Mouse (Mus musculus): ENCODE results near the gene Psmd9. TPM values are rescaled to one million over a fixed set of nuclear protein-coding genes. Genes with fewer than 3 reads are reported as not detected.

Psmd9 gene
- polyA plus RNA-seq, 1 experiment from 2014 or later, result 54.9 TPM

- no peaks in the 10 kb centered on the region for H3K27me3 ChIP-seq
- H3K4me3 ChIP-seq, result no peak overlapping the region
- ATAC-seq (replicated peaks; ENCODE audit: insufficient number of reproducible peaks, insufficient read depth, low FRiP score, low read depth), result no peak
- no peaks in the 10 kb centered on the region for H3K36me3 ChIP-seq
- WGBS, result 77% methylated on average over 6 of the region's 6 CpGs
- peaks cover 7% of the 10 kb centered on the region for H3K4me1 ChIP-seq (replicated peaks)
- no peak overlapping the region for H3K4me2 ChIP-seq
- H3K9me3 ChIP-seq (replicated peaks), result no peaks in the 10 kb centered on the region
- H3K27ac ChIP-seq, result no peak overlapping the region
- H3K9ac ChIP-seq, result no peak overlapping the region
These were observed 12.3 kb downstream of the Psmd9 start for GRCm38 (mm10) chr5:123181536-123181935.

GRCm38 (mm10) chr5:123182651-123183050 lies 13.4 kb downstream of the Psmd9 start, which contains the start of gene Hpd:
Gene Hpd (minus strand): TSS chr5:123182727.
- Histone ChIP-seq H3K4me1 (replicated peaks) (peaks cover 7% of the 10 kb centered on the region), H3K9ac (no peak within 1 kb of the TSS), H3K36me3 (no peaks in the 10 kb centered on the region), H3K4me2 (no peak within 1 kb of the TSS), H3K4me3 (no peak within 1 kb of the TSS), H3K9me3 (replicated peaks) (no peaks in the 10 kb centered on the region), H3K27ac (no peak within 1 kb of the TSS), H3K27me3 (no peaks in the 10 kb centered on the region)
- no peak for ATAC-seq (replicated peaks; ENCODE audit: insufficient number of reproducible peaks, insufficient read depth, low FRiP score, low read depth)
- 79% methylated on average over 10 of the region's 10 CpGs for WGBS

GRCm38 (mm10) chr5:123185966-123186365 lies 16.8 kb downstream of the Psmd9 start:
- no peak; the same call in 1 of the 2 replicates for ATAC-seq (replicated peaks; ENCODE audit: insufficient number of reproducible peaks, insufficient read depth, low FRiP score, low read depth)
- peaks cover 7% of the 10 kb centered on the region for H3K4me1 ChIP-seq (replicated peaks)
- H3K27me3 ChIP-seq, result no peaks in the 10 kb centered on the region
- WGBS, result 36% methylated on average over 6 of the region's 6 CpGs
- H3K27ac ChIP-seq, result no peak overlapping the region
- H3K9me3 ChIP-seq (replicated peaks), result no peaks in the 10 kb centered on the region
- no peak overlapping the region for H3K4me3 ChIP-seq
- no peaks in the 10 kb centered on the region for H3K36me3 ChIP-seq
- H3K9ac ChIP-seq, result no peak overlapping the region
- no peak overlapping the region for H3K4me2 ChIP-seq

GRCm38 (mm10) chr5:123187306-123187705 lies 18.1 kb downstream of the Psmd9 start:
- H3K27me3 ChIP-seq, result no peaks in the 10 kb centered on the region
- ATAC-seq (replicated peaks; ENCODE audit: insufficient number of reproducible peaks, insufficient read depth, low FRiP score, low read depth), result no peak
- H3K4me3 ChIP-seq, result no peak overlapping the region
- no peak overlapping the region for H3K4me2 ChIP-seq
- no peaks in the 10 kb centered on the region for H3K36me3 ChIP-seq
- 85% methylated on average over 3 of the region's 3 CpGs for WGBS
- H3K4me1 ChIP-seq (replicated peaks), result peaks cover 7% of the 10 kb centered on the region
- no peak overlapping the region for H3K27ac ChIP-seq
- no peaks in the 10 kb centered on the region for H3K9me3 ChIP-seq (replicated peaks)
- no peak overlapping the region for H3K9ac ChIP-seq

GRCm38 (mm10) chr5:123190912-123191311 lies 21.7 kb downstream of the Psmd9 start:
- Histone ChIP-seq H3K27ac (no peak overlapping the region), H3K9me3 (replicated peaks) (no peaks in the 10 kb centered on the region), H3K4me2 (no peak overlapping the region), H3K9ac (no peak overlapping the region), H3K36me3 (no peaks in the 10 kb centered on the region), H3K27me3 (no peaks in the 10 kb centered on the region), H3K4me1 (replicated peaks) (peaks cover 5% of the 10 kb centered on the region), H3K4me3 (no peak overlapping the region)
- ATAC-seq (replicated peaks; ENCODE audit: insufficient number of reproducible peaks, insufficient read depth, low FRiP score, low read depth), result no peak
- 69% methylated on average over 3 of the region's 3 CpGs for WGBS

GRCm38 (mm10) chr5:123191427-123191826 lies 22.2 kb downstream of the Psmd9 start:
- Histone ChIP-seq H3K4me1 (replicated peaks) (0 out of 2 replicates have a peak, but pooled peaks cover under 1% of the 10 kb centered on the region), H3K27me3 (no peaks in the 10 kb centered on the region), H3K27ac (no peak overlapping the region), H3K9ac (no peak overlapping the region), H3K4me2 (no peak overlapping the region), H3K4me3 (no peak overlapping the region), H3K36me3 (no peaks in the 10 kb centered on the region), H3K9me3 (replicated peaks) (no peaks in the 10 kb centered on the region)
- 44% methylated on average over 6 of the region's 6 CpGs for WGBS
- ATAC-seq (replicated peaks; ENCODE audit: insufficient number of reproducible peaks, insufficient read depth, low FRiP score, low read depth), result no peak

GRCm38 (mm10) chr5:123192606-123193150 lies 23.5 kb downstream of the Psmd9 start:
- H3K27me3 ChIP-seq, result no peaks in the 10 kb centered on the region
- H3K36me3 ChIP-seq, result no peaks in the 10 kb centered on the region
- no peaks in the 10 kb centered on the region for H3K4me1 ChIP-seq (replicated peaks)
- WGBS, result 56% methylated on average over 9 of the region's 9 CpGs
- H3K27ac ChIP-seq, result no peak overlapping the region
- no peak for ATAC-seq (replicated peaks; ENCODE audit: insufficient number of reproducible peaks, insufficient read depth, low FRiP score, low read depth)
- H3K9me3 ChIP-seq (replicated peaks), result no peaks in the 10 kb centered on the region
- no peak overlapping the region for H3K4me3 ChIP-seq
- no peak overlapping the region for H3K4me2 ChIP-seq
- no peak overlapping the region for H3K9ac ChIP-seq

GRCm38 (mm10) chr5:123193436-123193835 lies 24.2 kb downstream of the Psmd9 start:
- Histone ChIP-seq H3K4me3 (no peak overlapping the region), H3K27me3 (no peaks in the 10 kb centered on the region), H3K27ac (no peak overlapping the region), H3K9ac (no peak overlapping the region), H3K36me3 (no peaks in the 10 kb centered on the region), H3K4me1 (replicated peaks) (no peaks in the 10 kb centered on the region), H3K4me2 (no peak overlapping the region), H3K9me3 (replicated peaks) (no peaks in the 10 kb centered on the region)
- WGBS, result 71% methylated on average over 5 of the region's 5 CpGs
- ATAC-seq (replicated peaks; ENCODE audit: insufficient number of reproducible peaks, insufficient read depth, low FRiP score, low read depth), result no peak

- no peak overlapping the region for H3K27ac ChIP-seq
- H3K4me1 ChIP-seq (replicated peaks), result no peaks in the 10 kb centered on the region
- no peaks in the 10 kb centered on the region for H3K9me3 ChIP-seq (replicated peaks)
- H3K36me3 ChIP-seq, result no peaks in the 10 kb centered on the region
- H3K4me3 ChIP-seq, result no peak overlapping the region
- 75% methylated on average over 6 of the region's 6 CpGs for WGBS
- no peaks in the 10 kb centered on the region for H3K27me3 ChIP-seq
- H3K4me2 ChIP-seq, result no peak overlapping the region
- no peak for ATAC-seq (replicated peaks; ENCODE audit: insufficient number of reproducible peaks, insufficient read depth, low FRiP score, low read depth)
- H3K9ac ChIP-seq, result no peak overlapping the region
These were observed 25.6 kb downstream of the Psmd9 start for GRCm38 (mm10) chr5:123194856-123195255.

GRCm38 (mm10) chr5:123195500-123196000 lies 26.3 kb downstream of the Psmd9 start:
- H3K4me3 ChIP-seq, result no peak overlapping the region

GRCm38 (mm10) chr5:123196746-123197145 lies 27.5 kb downstream of the Psmd9 start:
- no peak for ATAC-seq (replicated peaks; ENCODE audit: insufficient number of reproducible peaks, insufficient read depth, low FRiP score, low read depth)
- Histone ChIP-seq H3K9me3 (replicated peaks) (no peaks in the 10 kb centered on the region), H3K4me2 (no peak overlapping the region), H3K9ac (no peak overlapping the region), H3K27me3 (no peaks in the 10 kb centered on the region), H3K27ac (no peak overlapping the region), H3K4me1 (replicated peaks) (no peaks in the 10 kb centered on the region), H3K4me3 (no peak overlapping the region), H3K36me3 (no peaks in the 10 kb centered on the region)
- 73% methylated on average over 4 of the region's 4 CpGs for WGBS

More at GRCm38 (mm10) chr5:123195500-123196000, 26.3 kb downstream of the Psmd9 start:
- no peak for ATAC-seq (replicated peaks; ENCODE audit: insufficient number of reproducible peaks, insufficient read depth, low FRiP score, low read depth)
- Histone ChIP-seq H3K9me3 (replicated peaks) (no peaks in the 10 kb centered on the region), H3K4me2 (no peak overlapping the region), H3K36me3 (no peaks in the 10 kb centered on the region), H3K27me3 (no peaks in the 10 kb centered on the region), H3K27ac (no peak overlapping the region), H3K9ac (no peak overlapping the region), H3K4me1 (replicated peaks) (no peaks in the 10 kb centered on the region)
- WGBS, result 87% methylated on average over 16 of the region's 16 CpGs

GRCm38 (mm10) chr5:123198523-123198922 lies 29.3 kb downstream of the Psmd9 start:
- H3K27me3 ChIP-seq, result no peaks in the 10 kb centered on the region
- H3K4me1 ChIP-seq (replicated peaks), result no peaks in the 10 kb centered on the region
- no peak overlapping the region for H3K4me2 ChIP-seq
- no peak overlapping the region for H3K4me3 ChIP-seq
- 50% methylated on average over 4 of the region's 4 CpGs for WGBS
- H3K36me3 ChIP-seq, result no peaks in the 10 kb centered on the region
- no peaks in the 10 kb centered on the region for H3K9me3 ChIP-seq (replicated peaks)
- no peak overlapping the region for H3K27ac ChIP-seq
- ATAC-seq (replicated peaks; ENCODE audit: insufficient number of reproducible peaks, insufficient read depth, low FRiP score, low read depth), result no peak
- H3K9ac ChIP-seq, result no peak overlapping the region

Measured in heart, embryonic 15.5 days (tissue).